Mouse (Mus musculus): Measurements from ENCODE around the gene Dctn1.

Gene Dctn1

GRCm38 (mm10) chr6:83237123-83237522 lies 71.4 kb downstream of the Dctn1 start:
- no peak for DNase-seq

- DNase-seq, result no peak
Observed at GRCm38 (mm10) chr6:83244422-83245061, 78.8 kb downstream of the Dctn1 start.

- DNase-seq, result peak; percentile 15
Observed at GRCm38 (mm10) chr6:83245134-83245533, 79.4 kb downstream of the Dctn1 start.

- no peak for DNase-seq
Observed at GRCm38 (mm10) chr6:83245997-83246396, 80.3 kb downstream of the Dctn1 start.

- DNase-seq, result no peak
Observed at GRCm38 (mm10) chr6:83246750-83247149, 81.0 kb downstream of the Dctn1 start.

GRCm38 (mm10) chr6:83247153-83247552 lies 81.4 kb downstream of the Dctn1 start:
- no peak for DNase-seq
